In genomic region chr12:44639341-44639921, GRCm38 (mm10) we compare ENCODE assay signal across 28 mouse cellular contexts.
A peak's percentile ranks its signal among the peaks of the same experiment; 100 is the strongest.
DNase-seq lines count a peak whose midpoint lies in the region; ATAC-seq and TF ChIP-seq lines count a peak whose summit lies in the region.
"Had no signal": no experiment of that assay in that cellular context is flagged by ENCODE, and none has a peak within 500 bp of the region (broad histone marks: within the 10 kb centered on the region; RNA-seq: fewer than 3 reads in every experiment).

No protein-coding gene starts in this region.

- no peak for TF ChIP-seq POLR2A in kidney, adult 2 months (IDR thresholded peaks at IDR 0.05; ENCODE audit: low read depth, low read length)

- no peak overlapping the region for H3K9ac ChIP-seq in intestine, embryonic 16.5 days (ENCODE audit: low read depth, low read length)
- H3K9ac ChIP-seq: embryonic facial prominence, embryonic 13.5 days; forebrain, embryonic 15.5 days; limb, embryonic 15.5 days; liver, embryonic 13.5 days had no signal

- no peaks in the 10 kb centered on the region for H3K27me3 ChIP-seq in kidney, adult 2 months (replicated peaks; ENCODE audit: control insufficient read depth, insufficient read depth, low read length)
- H3K27me3 ChIP-seq in intestine, embryonic 16.5 days (replicated peaks; ENCODE audit: control insufficient read depth, insufficient read depth, low read length) = no peaks in the 10 kb centered on the region
- H3K27me3 ChIP-seq: embryonic facial prominence, embryonic 13.5 days; forebrain, embryonic 15.5 days; limb, embryonic 15.5 days; liver, embryonic 13.5 days had no signal

- no peaks in the 10 kb centered on the region for H3K9me3 ChIP-seq in intestine, embryonic 16.5 days (ENCODE audit: control insufficient read depth, low read length)
- H3K9me3 ChIP-seq: embryonic facial prominence, embryonic 13.5 days; forebrain, embryonic 10.5 days; forebrain, embryonic 15.5 days; limb, embryonic 10.5 days; limb, embryonic 15.5 days; liver, embryonic 13.5 days had no signal

- H3K36me3 ChIP-seq in kidney, adult 2 months (ENCODE audit: control insufficient read depth, insufficient read depth, low read length) = no peaks in the 10 kb centered on the region
- H3K36me3 ChIP-seq in intestine, embryonic 16.5 days (ENCODE audit: control insufficient read depth, insufficient read depth, low read length) = no peaks in the 10 kb centered on the region
- H3K36me3 ChIP-seq: embryonic facial prominence, embryonic 13.5 days; forebrain, embryonic 10.5 days; forebrain, embryonic 15.5 days; limb, embryonic 10.5 days; limb, embryonic 15.5 days; liver, embryonic 13.5 days had no signal

- H3K4me3 ChIP-seq in kidney, adult 2 months (ENCODE audit: insufficient read depth, low read depth, low read length) = no peak overlapping the region
- no peak overlapping the region for H3K4me3 ChIP-seq in intestine, embryonic 16.5 days (ENCODE audit: low read length)
- H3K4me3 ChIP-seq: embryonic facial prominence, embryonic 13.5 days; forebrain, embryonic 10.5 days; forebrain, embryonic 15.5 days; heart, adult 2 months; limb, embryonic 10.5 days; limb, embryonic 15.5 days; liver, embryonic 13.5 days had no signal

- ATAC-seq in intestine, embryonic 16.5 days = peak; percentile 88
- ATAC-seq: forebrain, embryonic 15.5 days; hindbrain, postnatal 0 days; lung, postnatal 0 days had no signal

- no peaks in the 10 kb centered on the region for H3K4me1 ChIP-seq in kidney, adult 2 months (ENCODE audit: control insufficient read depth, insufficient read depth, low read length)
- no peaks in the 10 kb centered on the region for H3K4me1 ChIP-seq in intestine, embryonic 16.5 days (ENCODE audit: control insufficient read depth, insufficient read depth, low read length)
- H3K4me1 ChIP-seq: embryonic facial prominence, embryonic 13.5 days; forebrain, embryonic 10.5 days; forebrain, embryonic 15.5 days; limb, embryonic 10.5 days; limb, embryonic 15.5 days; liver, embryonic 13.5 days had no signal

- no peak overlapping the region for H3K4me2 ChIP-seq in intestine, embryonic 16.5 days (ENCODE audit: low read depth, low read length)
- H3K4me2 ChIP-seq: embryonic facial prominence, embryonic 13.5 days; forebrain, embryonic 15.5 days; limb, embryonic 15.5 days; liver, embryonic 13.5 days had no signal

- DNase-seq in kidney, adult 2 months = peak; percentile 72
- DNase-seq in kidney, adult 18-20 months = no peak
- DNase-seq in Muller cell, postnatal 12 days (ENCODE audit: inconsistent ontology term) = peak; percentile 77
- DNase-seq in kidney, postnatal 36 days = peak; percentile 7 to 52
- DNase-seq in heart, postnatal 25 days (ENCODE audit: low spot score) = no peak
- no peak for DNase-seq in cerebellum, adult 9-11 months
- DNase-seq: adrenal gland, adult 8-10 months; B cell, adult 2 months; cerebellum, adult 2 months; cerebellum, postnatal 25 days; gastrocnemius, postnatal 36 days; heart, adult 2 months; heart, postnatal 14 days; layer of hippocampus, adult 9-11 months; liver, embryonic 13.5 days; lung, adult 18-20 months; midbrain, embryonic 14.5 days; retina, postnatal 1 day; right cerebral cortex, postnatal 14 days; thymus, postnatal 4 days had no signal

- no peak overlapping the region for H3K27ac ChIP-seq in kidney, adult 2 months (ENCODE audit: insufficient read depth, low read depth, low read length)
- no peak overlapping the region for H3K27ac ChIP-seq in intestine, embryonic 16.5 days (ENCODE audit: low read length)
- H3K27ac ChIP-seq: embryonic facial prominence, embryonic 13.5 days; forebrain, embryonic 10.5 days; forebrain, embryonic 15.5 days; heart, adult 2 months; hindbrain, postnatal 0 days; limb, embryonic 10.5 days; limb, embryonic 15.5 days; liver, embryonic 13.5 days had no signal

- intact Hi-C loops in heart, postnatal 25 days (cut with DNase I) = no loop called here

- no peak for TF ChIP-seq CTCF in kidney, adult 2 months (conservative IDR thresholded peaks at IDR 0.05; ENCODE audit: insufficient read depth, insufficient read length, low read depth, low read length)

Comparison
In these comparisons a context has a peak if more than half of its experiments do, and no peak if none do; other contexts are left out.
1. DNase-seq: peak in kidney, adult 2 months (single experiment), Muller cell, postnatal 12 days (single experiment) and kidney, postnatal 36 days (2 of 2); none in kidney, adult 18-20 months (single experiment), heart, postnatal 25 days (single experiment) and cerebellum, adult 9-11 months (single experiment).